Mouse (Mus musculus): ENCODE data around the gene Yy1.

DNA sequence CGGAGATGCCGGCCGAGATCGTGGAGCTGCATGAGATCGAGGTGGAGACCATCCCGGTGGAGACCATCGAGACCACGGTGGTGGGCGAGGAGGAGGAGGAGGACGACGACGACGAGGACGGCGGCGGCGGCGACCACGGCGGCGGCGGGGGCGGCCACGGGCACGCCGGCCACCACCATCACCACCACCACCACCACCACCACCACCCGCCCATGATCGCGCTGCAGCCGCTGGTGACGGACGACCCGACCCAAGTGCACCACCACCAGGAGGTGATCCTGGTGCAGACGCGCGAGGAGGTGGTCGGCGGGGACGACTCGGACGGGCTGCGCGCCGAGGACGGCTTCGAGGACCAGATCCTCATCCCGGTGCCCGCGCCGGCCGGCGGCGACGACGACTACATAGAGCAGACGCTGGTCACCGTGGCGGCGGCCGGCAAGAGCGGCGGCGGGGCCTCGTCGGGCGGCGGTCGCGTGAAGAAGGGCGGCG lies 724 bp downstream of the Yy1 start:
- no peak for TF ChIP-seq CTCF (IDR thresholded peaks at IDR 0.05; ENCODE audit: borderline replicate concordance, control insufficient read depth, extremely low read depth, insufficient read depth, low read length, poor library complexity)
- TF ChIP-seq POLR2A (IDR thresholded peaks at IDR 0.05; ENCODE audit: control insufficient read depth, extremely low read depth, insufficient read depth, low read length, poor library complexity) = no peak

Measured in thymus, adult 2 months (tissue).